Mouse (Mus musculus) forebrain, embryonic 11.5 days (tissue): ENCODE results near the gene Pnpla5. TPM values are rescaled to one million over a fixed set of nuclear protein-coding genes. Genes with fewer than 3 reads are reported as not detected.

Experiments used
- ATAC-seq: fragments of 200-750 bp; cut with Nextera tagmentation; replicated peaks from 2 replicates; pipeline ENCODE4 v1.8.0; 2017; ENCODE audit warnings: moderate TSS enrichment; ENCODE audit not compliant: low FRiP score
- DNase-seq: peaks from one replicate; pipeline ENCODE4 v3.0.0-alpha.2; 2017; ENCODE audit warnings: low spot score
- H3K27ac ChIP-seq: fragments of 300-500 bp; sonication (generic); 2 replicates; pipeline ENCODE4 v1.5.1; 2014; ENCODE audit warnings: low read depth, low read length
- H3K27me3 ChIP-seq: fragments of 300-500 bp; sonication (generic); 2 replicates; pipeline ENCODE4 v1.6.1; 2014; ENCODE audit warnings: mild to moderate bottlenecking, low read length, mixed read lengths; ENCODE audit not compliant: control insufficient read depth, insufficient read depth
- H3K36me3 ChIP-seq: fragments of 300-500 bp; sonication (generic); 2 replicates; pipeline ENCODE4 v1.6.1; 2014; ENCODE audit warnings: mild to moderate bottlenecking, low read length, moderate library complexity, mixed read lengths; ENCODE audit not compliant: control insufficient read depth, insufficient read depth
- H3K4me1 ChIP-seq: fragments of 300-500 bp; sonication (generic); replicated peaks from 2 replicates; pipeline ENCODE4 v1.6.1; 2014; ENCODE audit warnings: low read length, mixed read lengths; ENCODE audit not compliant: control insufficient read depth, insufficient read depth
- H3K4me2 ChIP-seq: fragments of 300-500 bp; sonication (generic); 2 replicates; pipeline ENCODE4 v1.6.1; 2014; ENCODE audit warnings: low read depth, mild to moderate bottlenecking, low read length, moderate library complexity, mixed read lengths; ENCODE audit not compliant: severe bottlenecking
- H3K4me3 ChIP-seq: fragments of 300-500 bp; sonication (generic); 2 replicates; pipeline ENCODE4 v1.5.1; 2014; ENCODE audit warnings: low read depth, low read length
- H3K9ac ChIP-seq: fragments of 300-500 bp; sonication (generic); 2 replicates; pipeline ENCODE4 v1.6.1; 2014; ENCODE audit warnings: low read length
- H3K9me3 ChIP-seq: fragments of 300-500 bp; sonication (generic); 2 replicates; pipeline ENCODE4 v1.6.1; 2016; ENCODE audit warnings: low read length, mixed read lengths; ENCODE audit not compliant: control insufficient read depth
- WGBS: fragments of 180-500 bp; shearing (Covaris S2); extraction: QIAGEN DNeasy Blood & Tissue Kit; methylation state at CpG from one replicate; pipeline ENCODE4 v1.1.7; 2014; 5-methylcytosine and 5-hydroxymethylcytosine counted together
- polyA plus RNA-seq: library from polyadenylated mRNA; unstranded; fragments of >200 nt; fragmentation: Nextera tagmentation; extraction: Ambion mirVana; gene quantifications from 2 replicates; pipeline ENCODE4 v1.2.1, GENCODE M21; 2014

Gene Pnpla5
- polyA plus RNA-seq, 1 experiment from 2014 or later, result not detected

DNA sequence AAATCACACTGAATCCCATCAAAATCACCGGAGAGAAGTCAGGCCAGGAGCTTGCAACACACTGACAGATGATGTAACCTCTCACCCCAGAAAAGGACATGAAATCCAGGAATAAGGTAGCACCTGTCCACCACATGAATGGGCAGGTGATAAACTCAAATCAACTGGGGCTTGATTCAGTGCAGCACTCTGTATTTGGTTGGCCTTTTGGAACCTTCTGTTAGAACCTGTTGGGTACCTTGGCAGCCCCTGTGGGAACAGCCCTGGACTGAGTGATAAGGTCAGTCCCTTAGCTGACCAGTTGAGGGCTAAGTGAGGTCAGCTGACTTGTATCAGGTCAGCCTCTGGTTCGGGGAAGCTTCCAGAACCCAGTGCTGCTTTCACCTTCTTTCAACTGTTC, 33.2 kb upstream of the Pnpla5 start:
- no peak for ATAC-seq
- no peaks in the 10 kb centered on the region for H3K9me3 ChIP-seq
- DNase-seq, result no peak
- H3K9ac ChIP-seq, result no peak overlapping the region
- no peak overlapping the region for H3K4me3 ChIP-seq
- no peak overlapping the region for H3K27ac ChIP-seq
- WGBS, result 95% methylated on average over 2 of the region's 2 CpGs
- H3K4me2 ChIP-seq, result no peak overlapping the region
- no peaks in the 10 kb centered on the region for H3K27me3 ChIP-seq
- no peaks in the 10 kb centered on the region for H3K4me1 ChIP-seq
- H3K36me3 ChIP-seq, result no peaks in the 10 kb centered on the region

DNA sequence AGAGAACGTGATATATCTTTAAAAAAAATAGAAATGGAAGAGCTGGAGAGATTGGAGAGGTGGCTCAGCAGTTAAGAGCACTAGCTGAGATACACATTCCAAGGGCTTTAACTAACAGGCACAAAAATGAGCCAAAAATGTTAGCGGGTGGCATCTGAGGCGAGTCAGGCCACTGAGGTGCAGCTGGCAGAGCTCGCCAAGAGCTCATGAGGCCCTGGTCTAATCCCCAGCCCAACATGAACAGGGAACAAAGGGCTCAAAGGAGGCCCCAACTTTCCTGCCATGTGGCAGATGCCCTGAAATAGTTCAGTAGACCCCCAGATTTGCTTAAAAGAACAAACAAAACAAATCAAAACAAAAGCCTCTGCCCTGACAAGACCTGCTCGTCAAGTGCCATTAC, 18.0 kb upstream of the Pnpla5 start:
- no peaks in the 10 kb centered on the region for H3K9me3 ChIP-seq
- H3K36me3 ChIP-seq, result no peaks in the 10 kb centered on the region
- no peak overlapping the region for H3K27ac ChIP-seq
- H3K27me3 ChIP-seq, result no peaks in the 10 kb centered on the region
- no peak overlapping the region for H3K9ac ChIP-seq
- 37% methylated on average over 5 of the region's 5 CpGs for WGBS
- no peak overlapping the region for H3K4me3 ChIP-seq
- peaks cover 10% of the 10 kb centered on the region; the same call in 1 of the 2 replicates for H3K4me1 ChIP-seq
- H3K4me2 ChIP-seq, result no peak overlapping the region
- no peak for ATAC-seq
- no peak for DNase-seq

DNA sequence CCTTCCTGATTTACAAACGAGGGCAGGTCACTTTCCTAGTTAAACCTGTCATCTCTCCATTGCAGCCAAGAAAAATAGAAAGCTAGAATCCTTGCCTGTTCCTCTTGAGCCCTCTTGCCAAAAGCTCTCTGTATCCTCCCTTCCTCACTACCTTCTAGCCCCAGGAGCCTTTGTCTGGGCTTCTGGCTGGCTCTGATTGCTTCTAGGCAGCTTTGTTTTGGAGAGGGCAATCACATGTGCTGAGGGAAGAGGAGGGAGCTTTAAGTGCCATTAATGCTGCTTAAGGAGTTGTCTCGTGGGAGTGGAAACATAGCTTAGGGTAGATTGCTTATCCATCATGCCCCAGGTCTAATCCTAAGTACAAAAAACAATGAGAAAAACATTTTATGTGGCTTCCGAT, 17.1 kb upstream of the Pnpla5 start:
- no peaks in the 10 kb centered on the region for H3K36me3 ChIP-seq
- H3K9me3 ChIP-seq, result no peaks in the 10 kb centered on the region
- H3K4me1 ChIP-seq, result peaks cover 10% of the 10 kb centered on the region; the same call in 1 of the 2 replicates
- WGBS, result 51% methylated on average over 3 of the region's 3 CpGs
- DNase-seq (no peak), ATAC-seq (no peak)
- H3K27ac ChIP-seq, result no peak overlapping the region
- no peak overlapping the region for H3K9ac ChIP-seq
- H3K4me3 ChIP-seq, result no peak overlapping the region
- no peak overlapping the region for H3K4me2 ChIP-seq
- H3K27me3 ChIP-seq, result no peaks in the 10 kb centered on the region

DNA sequence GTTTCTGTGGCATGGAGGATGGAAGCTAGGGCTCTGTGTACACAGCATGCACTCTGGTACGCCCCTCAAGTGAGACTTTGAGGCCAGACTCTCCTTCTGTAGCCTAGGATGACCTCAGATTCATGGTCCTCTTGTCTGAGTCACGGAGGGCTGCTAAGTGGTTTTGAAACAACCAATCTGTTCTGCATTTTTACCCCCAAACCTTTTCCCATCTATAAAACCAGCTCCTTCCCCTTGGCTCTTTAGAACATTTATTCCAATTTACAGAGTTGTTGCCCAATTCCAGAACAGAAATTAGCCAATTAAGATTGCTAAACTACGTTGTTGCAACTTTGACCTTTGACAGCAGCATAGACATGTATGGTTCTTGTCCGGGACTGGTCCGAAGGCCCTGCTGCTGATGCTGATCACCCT, 16.6 kb upstream of the Pnpla5 start:
- ATAC-seq (no peak), DNase-seq (no peak)
- WGBS, result 93% methylated on average over 5 of the region's 5 CpGs
- H3K27ac ChIP-seq, result no peak overlapping the region
- no peak overlapping the region for H3K4me2 ChIP-seq
- H3K36me3 ChIP-seq, result no peaks in the 10 kb centered on the region
- H3K4me1 ChIP-seq, result peaks cover 10% of the 10 kb centered on the region; the same call in 1 of the 2 replicates
- H3K9me3 ChIP-seq, result no peaks in the 10 kb centered on the region
- H3K9ac ChIP-seq, result no peak overlapping the region
- H3K27me3 ChIP-seq, result no peaks in the 10 kb centered on the region
- H3K4me3 ChIP-seq, result no peak overlapping the region

DNA sequence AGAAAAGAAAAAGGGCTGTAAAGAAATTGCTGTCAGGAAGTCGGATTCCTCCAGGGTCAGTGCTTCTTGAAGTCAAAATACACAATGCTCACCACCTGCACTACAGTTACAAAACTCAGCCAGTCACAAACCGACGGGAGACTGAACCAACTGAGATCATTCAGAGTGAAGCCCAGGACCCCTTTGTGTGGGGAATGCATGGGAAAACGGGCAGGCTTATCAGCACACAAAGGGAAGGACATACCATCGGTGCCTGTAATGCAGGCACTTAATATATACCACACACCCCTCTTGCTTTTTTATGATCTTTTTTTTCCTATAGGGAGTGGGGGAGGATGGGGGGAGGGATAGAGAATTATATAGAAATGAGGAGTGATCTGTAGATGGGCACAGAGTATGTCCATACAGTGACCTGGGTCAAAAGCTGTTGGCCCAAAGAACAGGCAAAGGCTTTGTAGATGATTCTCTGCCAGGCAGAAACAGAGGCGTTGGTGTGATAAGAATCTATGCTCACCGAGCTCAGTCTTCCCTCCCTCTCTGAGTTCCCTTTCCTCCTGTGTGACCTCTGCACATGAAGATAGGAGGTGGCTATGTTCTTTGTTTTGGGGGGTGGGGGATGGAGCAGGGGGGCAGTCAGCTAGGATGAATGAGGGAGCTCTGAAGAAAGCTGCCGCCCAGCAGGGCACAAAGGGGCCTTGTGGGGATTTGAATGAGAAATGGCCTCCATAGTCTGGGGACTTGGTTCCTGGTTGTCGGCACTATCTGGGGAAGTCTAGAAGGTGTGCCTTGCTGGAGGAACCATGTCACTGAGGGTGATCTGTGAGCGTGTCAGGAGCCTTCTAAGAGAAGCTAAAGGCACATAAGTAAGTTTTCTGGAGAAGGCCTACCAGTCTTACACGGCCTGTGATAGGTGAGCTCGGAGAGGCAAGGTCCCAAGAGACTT, 13.8 kb upstream of the Pnpla5 start:
- Histone ChIP-seq H3K4me2 (no peak overlapping the region), H3K27ac (peak overlapping the region; percentile 12; the same call in 1 of the 2 replicates), H3K4me1 (peaks cover 8% of the 10 kb centered on the region; the same call in 1 of the 2 replicates), H3K36me3 (no peaks in the 10 kb centered on the region), H3K9ac (no peak overlapping the region; the same call in 1 of the 2 replicates), H3K9me3 (no peaks in the 10 kb centered on the region), H3K4me3 (no peak overlapping the region), H3K27me3 (no peaks in the 10 kb centered on the region)
- ATAC-seq (no peak), DNase-seq (no peak)
- 20% methylated on average over 12 of the region's 12 CpGs for WGBS

DNA sequence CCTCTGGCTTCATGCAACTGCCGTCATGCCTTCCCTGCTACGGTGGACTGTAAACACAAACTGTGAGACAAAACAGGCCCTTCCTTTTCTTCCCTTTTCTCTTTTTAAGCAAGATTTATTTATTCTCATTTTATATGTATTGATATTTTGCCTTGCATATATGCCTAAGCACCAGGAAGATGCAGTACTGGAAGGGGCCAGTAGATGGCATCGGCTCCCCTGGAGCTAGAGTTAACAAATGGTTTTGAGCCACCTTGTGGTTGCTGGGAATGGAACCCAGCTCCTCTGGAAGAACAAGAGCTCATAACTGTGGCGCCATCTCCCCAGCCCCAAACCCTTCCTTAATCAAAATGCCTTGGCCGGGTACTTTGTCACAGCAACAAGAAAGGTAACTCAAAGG, 12.5 kb upstream of the Pnpla5 start:
- DNase-seq (peak; percentile 76), ATAC-seq (no peak)
- Histone ChIP-seq H3K9ac (no peak overlapping the region), H3K4me3 (no peak overlapping the region), H3K36me3 (no peaks in the 10 kb centered on the region), H3K4me1 (peaks cover 8% of the 10 kb centered on the region; the same call in 1 of the 2 replicates), H3K27me3 (no peaks in the 10 kb centered on the region), H3K9me3 (no peaks in the 10 kb centered on the region), H3K4me2 (no peak overlapping the region), H3K27ac (no peak overlapping the region)
- 87% methylated on average over 5 of the region's 5 CpGs for whole genome bisulfite sequencing

DNA sequence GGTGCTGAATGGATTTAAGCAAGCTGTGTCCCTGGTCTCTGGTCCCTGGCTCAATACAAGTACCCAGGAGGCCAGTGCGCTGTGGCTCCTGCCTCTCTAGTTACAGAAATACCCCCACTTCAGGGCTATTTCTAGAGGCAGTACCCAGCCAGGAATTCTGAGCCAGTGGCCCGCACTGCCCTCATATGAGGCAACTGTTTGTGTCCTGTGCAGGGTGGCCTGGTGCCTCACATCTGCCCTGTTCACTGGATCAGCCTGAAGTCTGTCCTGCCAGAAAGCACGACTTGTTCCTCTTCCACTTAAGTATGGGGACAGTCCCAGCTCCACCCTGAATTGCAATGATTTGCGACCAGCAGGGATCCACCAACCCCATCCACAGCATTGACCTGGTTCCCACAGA, 10.5 kb upstream of the Pnpla5 start:
- H3K27ac ChIP-seq, result no peak overlapping the region

DNA sequence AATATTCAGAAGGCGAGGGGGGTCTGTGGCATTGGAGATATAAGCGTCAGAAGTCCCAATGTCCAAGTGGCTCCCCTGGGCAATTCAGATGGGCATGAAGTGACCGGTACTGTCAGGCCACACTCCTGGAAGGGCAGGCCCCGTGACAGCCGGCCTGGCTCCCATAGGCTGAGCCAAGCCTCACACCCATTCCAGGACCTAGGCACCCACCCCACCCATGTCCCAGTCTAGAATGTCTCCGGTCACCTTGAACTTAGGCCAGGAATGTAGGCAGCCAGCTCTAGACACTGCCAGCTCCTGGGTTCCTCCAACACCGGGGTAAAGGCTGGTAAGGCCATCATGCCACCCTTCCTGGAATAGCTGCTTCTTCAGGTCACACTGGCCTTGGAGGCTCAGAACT, 9.0 kb upstream of the Pnpla5 start:
- no peaks in the 10 kb centered on the region for H3K27me3 ChIP-seq
- WGBS, result 97% methylated on average over 7 of the region's 7 CpGs
- DNase-seq (no peak), ATAC-seq (no peak)
- no peak overlapping the region for H3K9ac ChIP-seq
- H3K27ac ChIP-seq, result no peak overlapping the region
- no peaks in the 10 kb centered on the region for H3K9me3 ChIP-seq
- H3K4me2 ChIP-seq, result no peak overlapping the region
- no peaks in the 10 kb centered on the region for H3K36me3 ChIP-seq
- H3K4me1 ChIP-seq, result peaks cover 6% of the 10 kb centered on the region; the same call in 1 of the 2 replicates
- no peak overlapping the region for H3K4me3 ChIP-seq

More for the DNA sequence above, 10.5 kb upstream of the Pnpla5 start:
- peaks cover 8% of the 10 kb centered on the region; the same call in 1 of the 2 replicates for H3K4me1 ChIP-seq
- H3K4me3 ChIP-seq, result no peak overlapping the region
- WGBS, result 79% methylated on average over 4 of the region's 4 CpGs
- no peaks in the 10 kb centered on the region for H3K9me3 ChIP-seq
- DNase-seq (no peak), ATAC-seq (no peak)
- no peaks in the 10 kb centered on the region for H3K36me3 ChIP-seq
- H3K4me2 ChIP-seq, result no peak overlapping the region
- no peak overlapping the region for H3K9ac ChIP-seq
- no peaks in the 10 kb centered on the region for H3K27me3 ChIP-seq
